Mouse (Mus musculus): ENCODE measurements around the gene Kcnk6.

Kcnk6 gene

GRCm38 (mm10) chr7:29232247-29233013 lies at the start of gene Kcnk6:
Gene Kcnk6, minus strand, starts transcription at chr7:29232515.
- no peak for DNase-seq (ENCODE audit: low spot score in 2 of 2)

DNA sequence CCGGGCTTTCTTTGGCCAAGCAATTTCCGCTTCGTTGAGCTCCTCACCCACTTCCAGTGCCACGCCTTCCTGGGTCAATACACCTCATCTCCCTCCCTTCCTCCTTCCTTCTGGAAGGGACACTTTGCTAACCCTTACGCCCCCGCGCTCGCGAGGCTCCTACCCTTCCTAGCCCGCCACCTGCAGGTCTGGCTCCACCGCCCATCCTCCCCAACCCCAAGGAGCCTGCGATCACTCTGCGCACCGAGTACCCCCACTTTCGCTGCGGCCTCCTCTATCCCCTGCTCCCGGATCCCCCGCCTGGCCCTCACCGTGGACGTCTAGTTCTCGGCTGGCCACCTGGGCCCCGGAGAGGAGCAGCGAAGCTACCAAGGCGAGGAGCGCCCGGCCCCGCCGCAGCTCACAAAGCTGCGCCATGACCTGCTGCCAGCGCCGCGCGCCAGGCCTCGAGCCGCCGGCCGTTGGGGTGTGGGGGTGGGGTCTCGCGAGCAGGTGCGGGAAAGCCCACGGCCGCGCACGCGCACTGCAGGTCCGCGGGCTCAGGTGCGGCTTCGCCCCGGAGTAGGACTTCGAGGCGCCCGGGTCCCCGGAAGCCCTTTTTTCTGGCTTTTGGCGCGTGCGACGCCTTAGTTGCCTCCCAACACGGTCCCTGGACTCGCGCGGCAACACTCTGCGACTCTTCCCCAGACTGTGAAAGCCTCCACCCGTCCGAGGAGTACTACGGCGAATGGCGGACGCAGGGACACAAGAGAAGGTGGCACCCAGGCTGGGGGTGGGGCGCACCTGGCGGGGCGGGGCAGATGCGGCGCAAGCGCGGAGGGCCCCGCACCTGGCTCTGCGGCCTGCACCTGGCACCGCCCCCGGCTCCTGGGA lies 49.1 kb upstream of the Kcnk6 start, which contains the start of gene Spint2:
TSS of gene Spint2 (minus strand) at position 712 of the 873 bp plus-strand sequence.
- DNase-seq (ENCODE audit: low spot score in 2 of 2) = no peak

GRCm38 (mm10) chr7:29280801-29281200 lies 48.5 kb upstream of the Kcnk6 start:
- no peak for DNase-seq (ENCODE audit: low spot score in 2 of 2)

DNA sequence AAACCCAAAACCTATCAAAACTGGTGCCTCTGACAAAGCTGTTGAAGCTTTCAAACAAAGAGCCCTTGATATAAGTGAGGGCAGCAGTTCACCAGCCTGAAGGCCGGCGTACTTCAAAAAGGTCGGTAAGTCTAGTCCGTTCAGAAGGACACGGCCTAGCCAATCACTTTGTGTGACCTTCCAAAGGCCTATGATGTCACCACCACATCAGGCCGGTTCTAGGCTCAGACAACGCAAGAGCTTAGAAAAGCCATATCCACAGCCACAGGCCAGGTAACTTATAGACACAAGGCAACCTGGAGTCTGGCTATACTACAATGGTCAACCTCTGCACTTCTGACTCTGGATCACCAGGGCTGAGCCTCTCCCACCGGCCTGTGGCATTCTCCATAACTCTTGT lies 47.6 kb upstream of the Kcnk6 start:
- no peak for DNase-seq (ENCODE audit: low spot score in 2 of 2)

DNA sequence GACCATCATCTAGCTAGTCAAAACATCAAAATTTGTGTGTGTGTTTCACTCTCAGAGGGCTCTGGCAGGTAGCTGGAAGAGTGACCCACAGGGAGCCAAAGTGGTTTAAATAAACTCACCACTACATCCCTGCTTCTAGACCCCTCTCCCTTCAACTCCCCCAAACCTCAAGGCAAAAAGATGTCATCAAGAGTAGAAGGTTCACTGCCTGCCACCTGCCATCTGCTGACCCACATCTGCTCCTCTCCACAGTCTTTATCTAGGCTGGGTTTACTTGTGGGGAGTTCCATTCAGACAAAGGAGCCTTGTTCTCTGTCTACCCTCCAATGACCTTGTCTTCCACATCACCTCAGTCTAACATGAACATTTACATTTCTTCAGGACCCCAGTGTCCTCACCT lies 46.9 kb upstream of the Kcnk6 start:
- no peak for DNase-seq (ENCODE audit: low spot score in 2 of 2)

DNA sequence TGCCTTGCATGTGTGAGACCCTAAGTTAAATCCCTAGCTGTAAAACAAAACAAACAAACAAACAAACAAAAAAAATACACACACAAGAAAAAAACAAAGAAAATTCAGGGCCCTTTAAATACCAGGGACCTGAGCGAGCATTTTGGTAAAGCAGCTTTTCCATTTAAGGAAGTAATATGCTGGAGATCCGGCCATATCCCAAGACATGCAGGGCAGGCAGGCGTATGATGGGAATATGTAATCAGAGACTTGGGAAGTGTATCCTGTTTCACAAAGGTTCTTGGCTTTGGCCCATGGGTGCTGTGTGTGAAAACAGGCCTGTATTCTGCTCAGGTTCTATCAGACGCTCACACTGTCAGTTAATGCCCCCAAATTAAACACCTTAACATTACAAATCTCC lies 45.2 kb upstream of the Kcnk6 start:
- DNase-seq (ENCODE audit: low spot score in 2 of 2) = no peak

DNA sequence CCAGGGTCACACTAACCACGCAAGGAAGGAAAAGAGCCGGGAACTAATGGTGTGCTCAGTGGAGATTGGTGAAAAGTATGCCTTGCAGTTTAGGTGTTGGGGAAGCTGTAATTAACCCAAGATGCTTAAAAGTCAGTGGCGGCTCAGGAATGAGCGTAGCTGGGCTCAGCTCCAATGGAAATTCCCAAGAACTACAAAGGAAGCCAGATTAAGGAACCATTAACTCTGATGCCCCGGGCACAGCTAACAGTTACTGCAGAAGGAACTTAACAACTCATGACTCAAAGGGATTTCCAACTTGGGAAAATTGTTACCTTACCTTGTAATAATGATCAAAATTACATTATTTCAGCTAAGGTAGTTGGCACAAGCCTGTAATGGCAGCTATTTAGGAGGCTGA lies 44.4 kb upstream of the Kcnk6 start:
- DNase-seq (ENCODE audit: low spot score in 2 of 2) = no peak

- DNase-seq (ENCODE audit: low spot score in 2 of 2) = no peak
These were observed 39.6 kb upstream of the Kcnk6 start for GRCm38 (mm10) chr7:29271687-29272465.

GRCm38 (mm10) chr7:29270445-29270844 lies 38.1 kb upstream of the Kcnk6 start:
- no peak for DNase-seq (ENCODE audit: low spot score in 2 of 2)

- no peak for DNase-seq (ENCODE audit: low spot score in 2 of 2)
These were observed 34.6 kb upstream of the Kcnk6 start for GRCm38 (mm10) chr7:29266931-29267330.

DNA sequence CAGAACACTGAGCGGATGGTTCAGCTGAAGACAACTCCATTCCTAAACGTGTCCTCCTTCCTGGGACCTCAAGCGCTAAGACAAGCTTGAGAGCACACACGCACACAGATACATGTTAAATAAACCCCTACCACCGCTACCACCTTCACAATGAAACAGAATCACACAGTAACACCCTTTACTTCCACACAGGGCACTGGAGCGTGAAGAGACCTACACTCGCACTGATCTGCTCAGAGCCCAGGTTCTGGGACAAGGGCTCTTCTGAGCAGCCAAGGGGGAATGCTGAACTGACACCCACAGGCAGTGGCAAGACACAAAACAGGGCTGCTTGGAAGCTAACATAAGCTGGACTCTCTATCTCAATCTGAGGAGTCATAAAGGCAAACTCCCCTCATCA lies 33.3 kb upstream of the Kcnk6 start:
- no peak for DNase-seq (ENCODE audit: low spot score in 2 of 2)

DNA sequence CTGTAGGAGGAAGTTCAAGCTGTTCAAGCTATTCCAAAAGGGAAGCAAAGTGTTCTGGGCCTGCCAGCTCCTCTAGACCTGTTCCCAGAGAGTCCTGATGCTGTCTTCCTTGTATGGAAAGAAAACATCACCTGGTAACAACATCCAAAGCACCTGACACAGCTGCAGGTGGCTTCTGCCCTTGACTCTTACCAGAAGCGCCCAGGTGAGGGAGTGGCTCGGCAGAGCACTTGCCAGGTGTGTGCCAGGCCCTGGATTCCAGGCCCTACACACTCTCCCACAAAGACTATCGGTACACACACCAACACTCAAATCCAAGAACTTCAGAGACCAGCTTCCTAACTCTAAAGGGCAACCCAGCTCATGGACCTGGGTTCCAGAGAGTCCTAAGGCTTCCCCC lies 31.5 kb upstream of the Kcnk6 start:
- no peak for DNase-seq (ENCODE audit: low spot score in 2 of 2)

- DNase-seq (ENCODE audit: low spot score in 2 of 2) = no peak
These were observed 29.8 kb upstream of the Kcnk6 start for GRCm38 (mm10) chr7:29262151-29262550.

GRCm38 (mm10) chr7:29259781-29260730 lies 27.7 kb upstream of the Kcnk6 start:
- DNase-seq (ENCODE audit: low spot score in 2 of 2) = no peak

DNA sequence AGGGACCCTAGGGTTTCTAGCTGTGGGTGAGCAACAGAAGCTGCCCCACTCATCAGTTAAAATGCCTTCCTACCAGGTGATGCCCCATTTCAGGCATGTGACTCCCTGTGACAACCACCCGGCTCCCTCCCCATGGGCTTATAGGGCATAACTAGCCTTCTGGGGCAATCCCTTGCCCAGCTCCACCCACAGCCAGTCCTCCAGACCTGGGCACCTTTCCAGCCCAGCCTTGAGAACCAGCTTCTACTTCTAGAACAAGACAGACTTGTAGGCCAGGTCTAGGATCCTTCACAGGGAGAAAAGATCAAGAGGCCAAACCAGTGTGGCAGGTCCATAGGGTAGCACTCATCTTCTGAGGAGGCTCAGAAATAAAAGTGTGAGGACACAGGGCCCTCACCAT lies 25.1 kb upstream of the Kcnk6 start:
- no peak for DNase-seq (ENCODE audit: low spot score in 2 of 2)

- DNase-seq (ENCODE audit: low spot score in 2 of 2) = no peak
These were observed 23.6 kb upstream of the Kcnk6 start for GRCm38 (mm10) chr7:29255875-29256274.

DNA sequence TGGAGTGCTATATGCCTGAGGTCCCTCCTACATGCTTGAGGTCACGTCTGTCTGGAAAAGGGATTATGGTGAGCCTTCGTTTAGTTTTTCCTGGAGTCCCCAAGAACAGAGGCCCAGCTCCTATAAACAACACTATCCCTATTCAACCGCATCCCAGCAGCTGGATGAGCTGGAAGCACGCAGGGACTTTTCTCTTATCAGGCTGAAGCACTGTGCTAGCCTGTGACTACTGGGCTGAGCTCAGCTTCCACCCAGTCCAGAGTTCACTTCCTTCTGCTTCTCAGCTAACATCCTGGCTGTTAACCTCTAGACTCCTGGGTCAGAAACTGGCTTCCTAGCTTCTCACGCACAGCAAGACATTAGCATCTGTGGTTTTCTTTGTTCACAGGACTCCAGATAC lies 21.5 kb upstream of the Kcnk6 start:
- no peak for DNase-seq (ENCODE audit: low spot score in 2 of 2)

DNA sequence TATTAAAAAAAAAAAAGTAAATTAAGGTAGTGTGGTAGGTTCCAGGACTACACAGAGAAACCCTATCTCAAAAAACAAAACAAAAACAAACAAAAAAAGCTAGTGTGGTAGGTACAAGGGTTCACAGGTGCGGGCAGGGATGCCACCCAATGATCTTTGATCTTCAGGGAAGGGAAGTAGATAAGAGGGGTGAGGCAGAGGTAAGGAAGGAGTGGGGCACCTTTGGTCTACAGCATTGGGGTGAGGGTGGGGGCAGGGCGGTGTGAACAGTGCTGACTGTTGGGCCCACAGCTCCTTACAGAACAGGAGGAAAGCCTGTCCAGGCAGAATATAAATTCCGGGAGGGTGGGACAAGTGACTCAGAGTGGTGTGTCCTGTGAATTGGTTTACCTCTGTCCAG lies 18.9 kb upstream of the Kcnk6 start:
- DNase-seq (ENCODE audit: low spot score in 2 of 2) = no peak

DNA sequence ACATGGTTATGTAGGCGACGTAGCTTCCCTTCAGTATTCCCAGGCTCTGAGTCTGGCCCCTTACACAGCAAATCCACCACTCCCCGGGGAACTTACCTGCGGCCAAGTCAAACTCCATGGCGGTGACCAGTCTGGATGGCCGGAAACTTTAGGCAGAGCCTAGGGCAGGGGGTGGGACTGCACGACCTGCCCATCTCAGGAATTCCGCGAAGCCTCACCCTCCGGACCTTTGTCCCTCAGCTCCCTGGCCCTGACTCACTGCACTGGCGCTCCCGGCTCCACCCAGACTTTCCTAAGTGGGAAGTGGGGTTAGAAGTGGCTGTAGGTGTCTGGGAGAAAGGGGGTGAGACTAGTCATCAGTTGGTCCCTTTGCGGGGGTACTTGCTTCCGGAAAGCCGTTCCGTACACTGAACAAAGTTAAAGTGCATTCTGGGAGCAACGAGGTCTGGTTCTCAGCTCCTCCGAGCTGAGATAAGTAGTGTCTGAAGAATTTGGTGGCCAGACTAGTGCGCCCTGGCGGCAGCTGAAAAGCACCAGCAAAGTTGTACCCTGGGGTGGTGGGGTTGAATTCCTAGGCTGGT lies 16.0 kb upstream of the Kcnk6 start, which contains the start of gene 2200002D01Rik:
TSS of gene 2200002D01Rik (minus strand) at position 206 of the 581 bp plus-strand sequence.
- no peak for DNase-seq (ENCODE audit: low spot score in 2 of 2)

DNA sequence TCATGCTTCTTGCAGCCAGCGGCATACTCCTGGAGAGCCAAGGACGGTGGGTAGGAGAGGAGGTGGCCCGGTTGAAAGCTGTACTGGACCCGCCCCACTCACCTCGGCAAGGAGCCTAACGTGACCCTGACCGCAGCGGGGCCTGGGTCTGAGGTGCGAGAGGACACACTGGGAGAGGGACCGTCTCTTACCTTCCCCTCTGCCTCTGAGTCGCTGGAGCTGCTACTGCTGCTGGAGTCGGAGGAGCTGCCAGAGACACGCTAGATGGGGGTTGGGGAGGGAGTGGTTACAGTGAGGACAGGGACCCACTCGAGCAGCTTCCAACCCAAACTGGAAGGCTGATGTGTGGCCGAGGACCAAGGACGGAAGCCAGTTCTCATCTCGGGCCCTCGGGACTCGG lies 15.4 kb upstream of the Kcnk6 start:
- no peak for DNase-seq (ENCODE audit: low spot score in 2 of 2)

DNA sequence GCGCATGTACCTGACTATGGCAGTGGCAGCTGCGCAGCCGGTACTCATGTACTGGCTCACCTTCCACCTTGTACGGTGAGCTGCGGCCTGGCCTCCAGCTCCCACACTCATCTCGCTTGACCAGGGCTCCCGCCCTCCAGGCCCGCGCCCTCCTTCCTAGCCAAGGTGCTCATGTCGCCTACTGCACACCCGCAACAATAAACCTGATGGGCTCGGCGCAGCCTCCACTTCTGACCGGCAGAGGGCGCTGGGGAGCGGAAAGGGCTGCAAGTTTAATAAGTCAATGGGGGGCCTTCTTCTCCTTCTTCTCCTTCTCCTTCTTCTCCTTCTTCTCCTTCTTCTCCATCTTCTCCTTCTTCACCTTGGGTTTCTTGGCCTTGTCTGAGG lies 15.0 kb upstream of the Kcnk6 start:
- peak; percentile 42 to 65 for DNase-seq (ENCODE audit: low spot score in 2 of 2)
